Mouse (Mus musculus) spleen, adult 2 months (tissue): ENCODE measurements around the gene Kcnj5.

Source experiments
- CTCF ChIP-seq: fragments of 200-500 bp; IDR thresholded peaks from 2 replicates; pipeline ENCODE4 v1.5.1; 2011; ENCODE audit warnings: mild to moderate bottlenecking, inconsistent platforms; ENCODE audit not compliant: insufficient read depth, insufficient read length, insufficient replicate concordance; ENCODE audit errors: extremely low read depth
- POLR2A ChIP-seq: fragments of 200-500 bp; IDR thresholded peaks from 2 replicates; pipeline ENCODE4 v1.6.1; 2011; ENCODE audit warnings: low read depth, low read length, inconsistent platforms

GRCm38 (mm10) chr9:32344051-32344450 is at the start of gene Kcnj5:
- TF ChIP-seq POLR2A (no peak), CTCF (no peak)
